Mouse (Mus musculus) testis, postnatal 10 days (tissue): Measurements from ENCODE around the gene Tmem108.

ENCODE experiments used
- DNase-seq: peaks from one replicate; pipeline ENCODE4 v3.0.0; 2021; ENCODE audit warnings: low spot score

Gene Tmem108

DNA sequence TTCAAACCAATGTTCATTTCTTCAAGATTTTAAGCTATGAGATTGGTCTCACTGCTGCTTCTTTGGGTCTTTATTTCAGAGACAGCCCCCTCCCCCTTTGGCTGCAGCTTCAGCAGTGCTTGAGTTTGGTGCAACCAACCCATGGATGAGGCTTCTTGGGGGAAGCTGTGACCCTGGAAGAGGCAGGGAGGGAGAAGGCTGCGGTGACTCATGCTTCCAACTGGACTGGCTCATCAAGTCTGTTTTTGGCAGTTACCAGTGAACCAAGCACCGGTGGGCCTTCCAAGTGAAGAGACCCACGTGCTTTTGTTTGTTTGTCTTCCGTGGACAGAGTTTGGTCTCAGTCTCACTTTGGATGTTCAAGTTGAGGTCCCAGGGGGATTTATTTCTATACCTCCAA, 215.9 kb downstream of the Tmem108 start:
- DNase-seq: no peak

DNA sequence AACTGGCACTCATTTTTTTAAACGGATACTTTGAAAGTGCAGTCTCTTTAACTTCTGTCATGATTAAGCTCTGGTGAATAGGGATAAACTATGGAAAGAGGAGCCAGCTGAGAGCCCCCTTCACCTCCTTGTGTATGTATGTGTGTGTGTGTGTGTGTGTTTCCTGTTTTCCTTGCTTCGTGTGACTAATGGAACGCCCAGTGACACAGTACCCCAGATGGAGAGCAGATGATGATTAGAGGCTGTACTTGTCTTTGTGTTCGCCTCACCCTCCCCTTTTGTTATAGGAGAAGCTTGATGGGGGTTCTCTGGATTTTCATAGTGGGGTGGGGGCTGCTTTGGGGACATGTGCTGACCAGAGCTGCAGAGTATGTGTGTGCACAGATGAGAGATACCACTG, 216.4 kb downstream of the Tmem108 start:
- no peak for DNase-seq

DNA sequence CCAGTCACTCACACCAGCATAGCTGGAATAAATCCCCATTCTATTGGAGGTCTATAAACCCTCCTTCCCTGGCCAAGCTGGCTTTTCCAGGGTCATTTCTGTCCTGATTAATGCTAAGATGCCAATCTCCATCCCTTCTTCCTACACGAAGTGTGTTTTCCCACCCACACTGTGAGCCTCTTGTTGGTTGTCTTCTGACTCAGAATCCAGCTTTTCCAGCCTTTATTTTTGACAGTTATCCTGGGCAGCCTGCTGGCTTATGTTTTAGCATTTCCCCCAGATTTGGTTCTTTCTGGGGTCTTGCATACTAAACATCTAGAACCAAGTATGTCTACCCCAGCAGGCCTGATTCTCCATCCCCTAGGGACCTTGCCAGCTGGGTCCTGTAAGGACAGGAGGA, 217.0 kb downstream of the Tmem108 start:
- no peak for DNase-seq

DNA sequence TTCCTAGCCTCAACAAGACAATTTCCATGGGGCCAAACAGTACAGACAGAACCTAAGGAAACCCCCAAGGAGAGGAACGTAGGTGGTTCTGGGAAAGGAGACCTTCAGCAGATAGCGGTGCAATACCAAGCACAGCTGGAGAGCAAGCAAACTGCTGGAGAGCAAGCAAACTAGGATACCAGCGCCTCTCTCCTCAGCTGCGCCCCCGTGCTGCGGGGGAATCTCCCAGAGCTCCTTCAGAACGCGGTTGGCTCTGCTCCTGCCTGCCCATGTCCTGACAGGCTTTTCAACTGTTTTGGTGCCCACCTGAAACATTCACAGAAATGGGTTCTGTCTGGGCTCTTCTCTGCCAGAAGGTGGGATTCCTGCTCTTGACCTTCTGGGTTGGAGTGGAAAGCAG, 221.1 kb downstream of the Tmem108 start:
- no peak for DNase-seq

DNA sequence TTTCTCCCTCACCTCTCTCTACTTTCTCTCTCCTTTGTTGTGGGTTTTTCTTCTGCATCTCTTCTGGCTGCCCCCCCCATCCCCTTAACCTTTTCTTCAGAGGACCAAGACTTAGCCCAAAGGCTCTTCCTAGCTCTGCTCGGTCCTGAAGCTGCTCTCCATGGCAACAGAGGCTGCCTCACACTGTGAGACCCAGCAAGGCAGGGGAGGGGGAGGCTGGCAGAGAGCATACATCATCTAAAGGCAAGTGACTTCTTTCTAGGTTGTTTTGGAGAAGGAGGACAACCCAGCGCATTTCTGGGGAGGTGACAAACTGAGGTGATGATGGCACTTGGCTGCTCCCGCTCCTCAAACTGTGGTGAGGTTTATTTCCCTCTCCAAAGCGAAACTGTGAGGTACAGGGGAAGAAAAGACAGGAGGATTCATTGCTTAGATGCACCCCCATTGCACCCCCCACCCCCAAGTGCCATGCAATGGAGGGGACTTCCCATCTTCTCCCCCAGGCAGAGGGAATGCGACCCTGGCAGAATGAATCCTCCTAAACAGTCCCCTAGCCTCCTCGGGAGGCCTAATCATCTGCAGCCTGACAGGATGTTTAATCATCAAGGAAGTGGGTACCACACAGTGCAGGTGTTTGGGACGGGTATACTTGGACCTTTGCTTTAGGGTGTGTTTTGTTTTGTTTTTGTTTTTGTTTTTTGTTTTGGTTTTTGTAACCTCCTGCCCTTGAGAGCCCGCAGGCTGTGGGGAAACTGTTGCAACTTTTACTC, 223.4 kb downstream of the Tmem108 start:
- DNase-seq: no peak

DNA sequence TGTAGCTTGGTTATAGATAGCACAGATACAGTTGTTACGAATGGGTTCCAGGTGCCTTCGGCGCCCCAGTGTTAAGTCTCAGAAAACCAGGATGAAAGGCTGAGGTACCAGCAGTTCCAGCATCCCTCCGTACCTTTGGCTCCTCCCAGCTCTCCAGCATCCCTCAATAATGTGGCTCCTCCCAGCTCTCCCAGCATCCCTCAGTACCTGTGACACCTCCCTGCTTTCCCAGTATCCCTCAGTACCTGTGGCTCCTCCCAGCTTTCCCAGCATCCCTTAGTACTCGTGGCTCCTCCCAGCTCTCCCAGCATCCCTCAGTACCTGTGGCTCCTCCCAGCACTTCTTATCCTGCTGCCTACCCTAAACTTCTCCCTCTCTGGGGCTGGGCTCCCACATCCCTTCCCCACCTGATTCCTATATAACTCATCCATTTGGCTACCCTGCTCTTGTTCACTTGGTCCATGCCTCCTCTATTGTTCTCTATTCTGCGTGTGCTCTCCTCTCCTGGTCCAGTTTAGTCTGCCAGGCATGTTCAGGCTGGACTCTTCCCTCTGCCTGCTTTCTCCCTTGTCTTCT, 225.5 kb downstream of the Tmem108 start:
- DNase-seq: no peak

DNA sequence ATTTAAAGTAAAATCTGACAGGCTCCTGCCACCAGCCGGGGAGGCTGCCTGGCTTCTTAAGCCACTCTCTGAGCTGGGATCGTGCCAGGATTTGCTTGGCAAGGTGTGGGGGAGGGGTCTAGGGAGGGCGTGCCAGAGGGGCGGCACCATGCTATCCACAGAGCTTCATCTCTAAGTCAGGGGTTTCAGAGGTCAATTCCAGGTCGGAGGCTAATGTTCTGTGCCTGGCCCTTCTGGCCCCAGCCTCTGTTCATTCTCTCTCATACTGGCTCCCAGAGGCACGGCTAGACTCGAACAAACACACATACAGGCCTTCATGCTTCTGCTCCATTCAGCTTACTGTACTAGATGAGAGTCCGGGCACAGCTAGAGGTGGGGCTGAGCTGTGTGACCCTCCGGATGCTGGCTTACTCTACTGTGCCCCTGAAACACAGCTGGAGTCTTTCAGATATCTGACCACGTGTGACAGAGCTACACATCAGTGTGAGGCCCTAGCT, 236.5 kb downstream of the Tmem108 start:
- no peak for DNase-seq

DNA sequence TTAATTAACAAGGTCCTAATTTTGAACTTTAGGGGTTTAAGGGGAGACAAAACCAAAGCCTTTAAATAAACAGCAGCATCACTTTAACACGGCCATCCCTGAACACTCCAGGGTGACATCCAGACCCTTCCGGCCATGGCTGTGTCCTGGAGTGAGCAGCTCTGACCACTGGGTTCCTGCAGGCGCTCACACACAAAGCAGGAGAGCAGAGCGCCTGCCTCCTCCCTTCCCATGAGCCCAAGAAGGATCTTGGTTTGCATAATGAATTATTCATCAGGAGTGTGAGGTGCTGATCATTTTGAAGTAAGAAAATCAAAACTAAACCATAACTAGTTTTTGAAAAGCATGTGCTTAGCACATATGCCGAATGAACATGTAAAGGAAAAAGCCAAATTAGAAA, 237.0 kb downstream of the Tmem108 start:
- no peak for DNase-seq

DNA sequence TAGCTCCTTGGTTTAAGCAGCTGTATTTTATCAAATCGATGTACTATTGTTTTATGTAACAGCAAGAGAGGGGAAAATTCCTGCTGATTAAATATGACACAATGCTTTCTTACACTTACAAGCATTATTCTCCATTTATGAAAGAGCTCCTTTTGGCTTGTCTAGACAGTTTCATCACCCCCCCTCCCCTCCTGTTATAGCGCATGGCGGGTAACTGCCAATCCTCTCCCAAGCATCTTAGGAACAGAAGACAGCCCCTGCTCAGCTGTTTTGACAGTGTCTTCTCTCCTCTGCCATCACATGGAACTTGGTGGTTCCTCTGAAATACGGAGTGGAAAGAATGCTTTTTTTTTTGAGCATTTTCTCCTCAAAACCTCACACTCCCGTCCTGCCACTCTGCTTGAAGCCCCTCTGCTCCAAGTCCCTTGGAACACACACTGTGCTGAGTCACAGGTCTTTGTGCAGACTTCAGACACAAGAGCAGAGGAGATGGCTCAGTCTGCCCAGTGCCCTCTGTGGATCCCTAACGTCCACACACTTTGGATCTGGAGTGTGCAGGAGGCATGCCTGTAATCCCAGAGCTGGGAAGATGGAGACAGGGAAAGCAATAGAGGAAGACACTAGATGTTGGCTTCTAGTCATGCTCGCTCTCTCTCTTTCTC, 237.8 kb downstream of the Tmem108 start:
- DNase-seq: no peak

- no peak for DNase-seq
Measured at GRCm38 (mm10) chr9:103523008-103523407, 238.6 kb downstream of the Tmem108 start.

- DNase-seq: no peak
Measured at GRCm38 (mm10) chr9:103513884-103514283, 247.8 kb downstream of the Tmem108 start.

DNA sequence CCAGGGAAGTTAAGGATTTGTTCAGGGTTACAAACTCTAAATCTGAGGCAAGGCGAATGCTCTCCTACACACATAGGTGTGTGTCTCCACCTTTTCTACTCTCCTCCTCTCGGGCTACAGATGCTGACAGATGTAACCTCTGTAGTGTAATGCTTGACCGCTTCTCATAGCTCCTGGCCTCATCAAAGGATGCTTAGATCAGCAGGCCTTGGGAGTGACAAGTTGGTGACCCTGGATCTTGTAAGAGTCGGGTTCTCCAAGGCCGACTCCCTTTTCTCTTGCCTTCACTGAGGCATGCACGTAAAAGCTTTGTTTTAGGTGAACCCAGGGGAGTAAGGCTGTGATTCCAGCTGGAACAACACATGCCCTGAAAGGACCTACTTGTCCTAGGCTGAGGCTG, 249.4 kb downstream of the Tmem108 start:
- no peak for DNase-seq

DNA sequence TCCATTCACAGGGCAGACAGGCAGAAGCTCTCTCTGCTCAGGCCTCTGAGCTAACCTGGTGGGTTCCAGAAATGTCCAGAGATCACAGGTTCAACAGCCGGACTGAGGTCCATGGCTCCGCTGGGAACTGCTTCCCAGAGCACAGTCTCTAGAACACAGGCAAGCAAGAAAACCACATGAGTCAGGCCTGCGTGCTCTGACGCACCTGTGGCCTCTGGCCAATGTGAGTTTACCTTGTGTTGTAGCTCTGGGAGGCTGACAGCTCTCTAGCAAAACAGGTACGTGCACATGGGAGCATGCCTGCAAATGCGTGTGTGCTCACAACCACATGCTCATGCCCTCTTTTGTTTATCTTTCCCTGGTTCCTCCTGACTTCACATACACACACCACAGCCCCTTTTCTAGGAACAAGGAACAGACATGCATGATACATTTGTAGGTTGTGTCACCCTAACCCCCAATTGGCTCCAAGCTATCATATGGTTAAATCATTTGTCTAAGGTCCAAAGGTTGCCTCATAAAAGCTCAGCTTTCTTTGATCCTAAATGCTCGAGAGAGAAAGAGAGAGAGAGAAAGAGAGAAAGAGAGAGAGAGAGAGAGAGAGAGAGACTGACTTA, 254.6 kb downstream of the Tmem108 start:
- DNase-seq: no peak

- no peak for DNase-seq
Measured at GRCm38 (mm10) chr9:103505067-103505466, 256.6 kb downstream of the Tmem108 start.

DNA sequence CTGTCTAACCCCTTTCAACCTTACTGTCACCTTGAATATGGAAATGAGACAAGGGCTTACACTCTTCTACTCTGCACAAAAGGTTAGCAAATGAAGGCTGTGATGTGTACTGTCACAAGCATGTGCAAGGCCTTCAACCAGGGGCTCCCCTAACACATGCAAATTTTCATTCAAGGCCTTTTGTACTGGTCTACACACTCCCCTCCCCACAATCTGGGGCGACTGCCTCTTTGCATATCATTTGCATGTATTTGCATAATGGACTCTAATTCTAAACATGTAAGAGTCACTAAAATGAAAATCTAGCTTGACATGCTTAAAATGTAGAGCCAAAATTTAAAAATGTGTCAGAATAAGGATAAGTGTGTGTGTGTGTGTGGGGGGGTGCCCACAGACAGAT, 257.0 kb downstream of the Tmem108 start:
- DNase-seq: no peak

DNA sequence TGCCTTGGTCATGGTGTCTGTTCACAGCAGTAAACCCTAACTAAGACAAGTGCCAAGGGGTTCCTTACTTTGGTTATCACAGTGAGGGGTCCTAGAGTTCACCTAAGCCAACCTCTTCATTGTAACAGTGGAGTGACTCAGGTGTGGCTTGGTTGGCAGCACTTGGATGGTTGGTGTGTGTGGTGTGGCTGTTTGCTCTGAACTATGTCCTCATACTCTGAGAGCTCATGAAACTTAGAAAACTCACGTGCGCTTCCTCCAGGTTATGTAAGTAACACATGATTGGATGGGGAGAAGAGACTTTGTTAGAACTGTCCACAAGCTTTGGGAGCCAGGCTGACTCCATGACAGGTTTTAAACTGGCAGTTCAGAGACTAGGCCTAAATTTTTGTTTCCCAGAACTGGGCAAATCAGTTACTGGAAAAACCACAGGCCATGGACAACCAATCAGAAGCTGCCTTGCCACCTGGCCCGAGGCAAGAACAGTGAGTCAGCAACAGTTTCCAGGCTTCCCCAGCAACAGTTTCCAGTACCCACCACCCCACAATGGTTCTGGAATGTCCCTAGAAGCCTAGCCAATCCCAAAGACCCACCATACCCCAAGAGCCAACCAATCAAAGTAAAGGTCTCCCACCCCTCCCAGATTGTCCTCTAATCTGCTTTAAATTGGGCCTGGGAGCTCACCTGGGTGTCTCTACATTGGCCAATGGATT, 257.9 kb downstream of the Tmem108 start:
- no peak for DNase-seq

DNA sequence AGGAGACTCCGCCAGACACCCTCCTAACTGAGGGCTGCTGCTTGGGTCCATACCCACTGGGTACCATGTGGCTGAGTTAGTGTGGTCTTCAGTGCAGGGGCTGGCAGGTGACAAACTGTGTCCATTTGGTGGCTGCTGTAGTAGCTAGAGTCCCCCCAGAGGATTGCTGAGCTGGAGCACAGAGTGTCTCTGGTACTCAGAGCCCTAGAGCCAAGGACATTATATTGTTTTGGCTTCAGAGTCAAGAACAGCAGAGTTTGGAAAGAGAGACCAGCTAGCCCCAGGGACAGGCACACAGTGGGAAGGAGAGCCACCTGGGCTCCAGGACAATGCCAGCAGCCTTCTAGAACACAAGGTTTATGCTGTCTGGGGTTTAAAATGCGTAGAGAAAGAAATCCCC, 259.0 kb downstream of the Tmem108 start:
- DNase-seq: no peak

DNA sequence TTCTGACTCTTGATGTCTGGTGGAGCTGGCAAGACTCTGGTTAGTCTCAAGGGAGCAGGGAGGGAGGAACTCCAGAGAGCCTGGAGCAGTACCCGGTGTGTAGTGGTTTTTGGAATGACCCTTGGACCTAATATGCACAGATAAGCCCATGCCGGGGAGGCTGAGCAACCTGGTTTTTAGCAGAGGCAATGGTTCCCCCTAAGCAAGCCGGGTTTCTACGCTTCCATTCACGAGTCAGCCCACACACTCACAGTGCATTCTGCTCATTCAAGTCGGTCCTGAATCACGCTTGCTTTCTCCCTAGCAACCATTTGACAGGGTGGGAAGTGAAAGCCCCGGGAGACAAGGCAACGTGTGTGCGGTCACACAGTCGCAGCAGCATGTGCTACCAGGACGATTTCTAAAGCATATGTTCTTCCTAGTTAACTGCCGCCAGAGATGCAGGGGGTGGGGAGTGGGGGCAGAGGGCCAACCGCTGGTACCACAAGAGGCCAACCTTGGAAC, 259.7 kb downstream of the Tmem108 start:
- DNase-seq: no peak

DNA sequence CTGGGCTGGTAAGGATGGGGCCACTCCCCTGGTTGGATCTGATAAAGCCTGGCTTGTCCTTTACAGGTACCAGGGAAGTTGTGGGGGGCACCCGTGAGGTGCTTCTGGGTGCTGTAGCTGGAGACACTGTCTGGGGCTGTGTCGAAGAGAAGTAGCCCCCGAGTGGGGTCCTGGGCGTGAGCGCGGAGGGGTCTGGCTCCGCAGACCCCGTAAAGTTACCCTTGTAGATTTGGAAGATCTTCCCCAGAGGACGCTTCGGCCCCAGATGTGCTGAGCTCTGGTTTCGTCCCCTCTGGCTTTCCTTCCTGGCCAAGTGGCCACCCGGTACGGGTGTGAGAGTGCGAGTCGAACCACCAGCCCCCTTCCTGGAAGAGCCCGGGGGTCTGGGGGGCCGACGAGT, 262.3 kb downstream of the Tmem108 start:
- DNase-seq: no peak

- no peak for DNase-seq
Measured at GRCm38 (mm10) chr9:103498699-103499098, 262.9 kb downstream of the Tmem108 start.

DNA sequence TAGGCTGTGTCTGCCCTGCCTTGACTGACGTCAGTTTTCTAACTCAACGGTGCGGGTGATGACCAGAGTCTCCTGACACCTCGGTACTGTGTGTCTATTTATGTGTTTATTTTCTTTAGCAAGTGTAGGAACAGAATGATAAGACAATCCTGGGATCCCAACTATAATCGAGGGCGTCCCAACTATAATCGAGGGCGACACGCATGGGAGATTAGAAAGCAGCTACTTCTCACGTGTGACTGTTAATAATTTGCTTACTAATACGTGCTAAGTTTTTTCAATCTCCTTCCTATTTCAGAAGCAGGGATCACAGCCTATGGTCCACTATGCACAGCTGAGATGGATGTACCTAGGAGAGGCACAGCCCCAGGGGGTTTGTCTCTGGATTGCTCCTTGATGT, 266.2 kb downstream of the Tmem108 start:
- no peak for DNase-seq
